Mouse (Mus musculus): ENCODE data around the gene Rptor.

GRCm38 (mm10) chr11:119939073-119939710, 336.5 kb downstream of the Rptor start:
- TF ChIP-seq POLR2A (IDR thresholded peaks at IDR 0.05; ENCODE audit: borderline replicate concordance, extremely low read depth, low read depth, low read length) (no peak), CTCF (IDR thresholded peaks at IDR 0.05; ENCODE audit: insufficient read depth, low read length) (no peak)
